Mouse (Mus musculus): ENCODE data around the gene Cul9. TPM values are rescaled to one million over a fixed set of nuclear protein-coding genes. Genes with fewer than 3 reads are reported as not detected.

Cul9 gene
- 2.8 and 3.0 TPM in 2 replicates for polyA plus RNA-seq (2015; fragmentation: Nextera tagmentation; extraction: Ambion mirVana)

DNA sequence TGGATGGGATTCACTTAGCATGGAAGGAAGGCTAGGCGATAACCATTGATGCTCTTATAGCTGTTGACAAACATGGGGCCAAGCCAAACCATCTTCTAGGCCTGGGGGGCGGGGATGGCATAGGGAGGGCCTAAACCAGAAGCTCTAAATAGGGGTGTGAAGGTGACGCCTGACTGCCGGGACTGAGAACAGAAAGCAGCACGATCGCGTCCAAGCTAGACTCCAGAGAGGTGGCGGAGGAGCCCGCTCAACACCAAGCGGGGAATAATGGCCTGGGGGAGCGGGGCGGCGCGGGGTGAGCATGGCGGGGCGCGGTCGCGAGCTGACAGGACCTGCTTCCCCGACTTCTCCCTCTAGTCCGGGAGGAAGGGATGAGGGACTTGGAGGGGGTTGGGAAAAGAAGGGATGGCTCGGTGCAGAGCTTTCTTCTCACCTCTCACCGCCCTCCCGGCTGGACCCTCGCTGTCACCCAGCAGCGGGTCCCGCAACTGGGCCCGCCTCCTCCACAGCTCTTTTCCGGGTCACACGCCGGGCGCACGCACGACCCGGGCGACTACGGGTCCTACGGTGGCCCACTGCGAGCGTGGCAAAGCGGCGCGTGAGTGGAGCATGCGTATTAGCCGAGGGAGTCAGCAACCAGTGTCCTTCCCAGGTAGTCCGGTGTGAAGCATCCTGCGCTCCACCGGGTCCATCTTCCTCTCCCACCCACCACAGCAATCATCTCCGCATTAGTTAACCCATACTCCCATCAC, at the start of gene Cul9:
Gene Cul9 (minus strand): TSS at position 576 of the 752 bp plus-strand sequence.
- Histone ChIP-seq H3K4me2 (ENCODE audit: low read depth, low read length) (peak within 1 kb of the TSS; percentile 93), H3K4me1 (ENCODE audit: control insufficient read depth, insufficient read depth, low read length) (peaks cover 14% of the 10 kb centered on the region), H3K27me3 (replicated peaks; ENCODE audit: control insufficient read depth, insufficient read depth, low read length) (no peaks in the 10 kb centered on the region), H3K9ac (ENCODE audit: low read depth, low read length) (peak within 1 kb of the TSS; percentile 76), H3K36me3 (ENCODE audit: control insufficient read depth, insufficient read depth, low read length) (peaks cover 13% of the 10 kb centered on the region), H3K27ac (ENCODE audit: low read length) (no peak within 1 kb of the TSS), H3K4me3 (ENCODE audit: low read length) (peak within 1 kb of the TSS; percentile 63), H3K9me3 (ENCODE audit: control insufficient read depth, low read length) (no peaks in the 10 kb centered on the region)
- peak; percentile 63 for ATAC-seq
- 5% methylated on average over 49 of the region's 49 CpGs for WGBS

DNA sequence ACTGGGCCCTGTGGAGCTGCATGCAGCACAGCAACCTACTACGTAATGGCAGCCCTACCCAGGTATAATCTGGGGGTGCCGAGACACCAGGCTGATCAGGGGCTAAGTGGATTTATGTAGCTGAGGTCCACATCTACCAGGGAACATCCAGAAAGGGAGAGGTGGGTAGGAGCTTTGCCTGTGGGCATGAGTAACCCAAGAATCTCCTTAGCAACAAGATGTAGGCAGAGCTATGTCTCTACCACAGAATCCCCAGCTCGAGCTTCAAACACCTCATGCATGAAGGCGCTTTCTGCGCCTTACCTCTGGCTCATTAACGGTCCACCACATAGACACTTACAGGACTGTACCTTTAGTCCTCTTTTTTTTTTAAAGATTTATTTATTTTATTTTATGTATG, 49.1 kb upstream of the Cul9 start:
- Histone ChIP-seq H3K4me2 (ENCODE audit: low read depth, low read length) (no peak overlapping the region), H3K9me3 (ENCODE audit: control insufficient read depth, low read length) (no peaks in the 10 kb centered on the region), H3K27ac (ENCODE audit: low read length) (0 out of 2 replicates have a peak overlapping the region, but pooled peaks have one; percentile 65), H3K27me3 (replicated peaks; ENCODE audit: control insufficient read depth, insufficient read depth, low read length) (no peaks in the 10 kb centered on the region), H3K9ac (ENCODE audit: low read depth, low read length) (0 out of 2 replicates have a peak overlapping the region, but pooled peaks have one; percentile 10), H3K36me3 (ENCODE audit: control insufficient read depth, insufficient read depth, low read length) (peaks cover 3% of the 10 kb centered on the region; the same call in 1 of the 2 replicates), H3K4me3 (ENCODE audit: low read length) (no peak overlapping the region), H3K4me1 (ENCODE audit: control insufficient read depth, insufficient read depth, low read length) (peaks cover 19% of the 10 kb centered on the region; the same call in 1 of the 2 replicates)
- no peak for ATAC-seq
- WGBS: 81% methylated on average over 6 of the region's 6 CpGs

DNA sequence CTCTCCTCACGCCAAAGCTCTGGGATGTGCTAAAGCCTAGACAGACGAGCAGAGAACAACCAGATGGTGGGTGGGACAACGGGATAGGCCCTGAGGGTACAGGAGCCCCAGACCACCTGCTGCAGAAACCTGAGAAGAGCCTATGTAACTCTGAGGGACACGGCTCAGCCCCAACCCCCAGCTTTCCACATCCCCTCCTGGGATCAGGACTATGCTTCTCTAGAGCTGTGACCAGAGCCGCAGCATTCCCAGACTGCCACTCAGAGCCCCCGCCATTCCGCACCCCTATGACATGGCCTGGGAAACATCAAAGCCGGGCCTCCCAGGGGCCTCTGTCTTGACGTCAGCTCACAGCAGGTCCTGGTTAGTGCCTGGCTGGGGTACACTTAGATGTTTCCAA, 48.4 kb upstream of the Cul9 start:
- ATAC-seq: peak; percentile 53
- Histone ChIP-seq H3K27me3 (replicated peaks; ENCODE audit: control insufficient read depth, insufficient read depth, low read length) (no peaks in the 10 kb centered on the region), H3K27ac (ENCODE audit: low read length) (peak overlapping the region; percentile 65), H3K4me3 (ENCODE audit: low read length) (no peak overlapping the region), H3K9ac (ENCODE audit: low read depth, low read length) (peak overlapping the region; percentile 10; the same call in 1 of the 2 replicates), H3K36me3 (ENCODE audit: control insufficient read depth, insufficient read depth, low read length) (peaks cover 8% of the 10 kb centered on the region), H3K4me1 (ENCODE audit: control insufficient read depth, insufficient read depth, low read length) (peaks cover 20% of the 10 kb centered on the region; the same call in 1 of the 2 replicates), H3K9me3 (ENCODE audit: control insufficient read depth, low read length) (no peaks in the 10 kb centered on the region), H3K4me2 (ENCODE audit: low read depth, low read length) (no peak overlapping the region)
- 39% methylated on average over 9 of the region's 9 CpGs for WGBS

DNA sequence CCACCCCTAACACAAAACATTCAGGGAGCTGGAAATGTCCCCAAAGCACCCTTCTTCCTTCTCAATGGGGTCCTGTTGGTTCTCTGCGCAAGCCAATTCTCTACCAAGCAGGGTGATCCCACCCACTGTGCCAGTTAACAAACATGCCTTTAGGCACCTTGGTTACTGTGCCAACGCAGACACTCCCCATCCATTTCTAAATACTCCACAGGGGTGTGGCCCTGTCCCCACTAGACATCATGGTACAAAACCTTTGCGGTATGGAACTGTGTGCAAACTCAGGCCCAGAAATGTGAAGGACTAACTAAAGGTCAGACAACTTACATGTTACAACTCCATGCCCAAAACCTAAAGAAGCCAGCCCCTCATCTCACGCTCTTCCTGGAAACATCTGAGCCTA, 46.9 kb upstream of the Cul9 start:
- peaks cover 11% of the 10 kb centered on the region for H3K36me3 ChIP-seq (ENCODE audit: control insufficient read depth, insufficient read depth, low read length)
- H3K4me3 ChIP-seq (ENCODE audit: low read length): no peak overlapping the region
- peaks cover 20% of the 10 kb centered on the region; the same call in 1 of the 2 replicates for H3K4me1 ChIP-seq (ENCODE audit: control insufficient read depth, insufficient read depth, low read length)
- no peak overlapping the region for H3K9ac ChIP-seq (ENCODE audit: low read depth, low read length)
- no peak overlapping the region for H3K27ac ChIP-seq (ENCODE audit: low read length)
- no peak overlapping the region for H3K4me2 ChIP-seq (ENCODE audit: low read depth, low read length)
- no peaks in the 10 kb centered on the region for H3K27me3 ChIP-seq (replicated peaks; ENCODE audit: control insufficient read depth, insufficient read depth, low read length)
- 86% methylated on average over 4 of the region's 4 CpGs for WGBS
- H3K9me3 ChIP-seq (ENCODE audit: control insufficient read depth, low read length): no peaks in the 10 kb centered on the region
- ATAC-seq: no peak

DNA sequence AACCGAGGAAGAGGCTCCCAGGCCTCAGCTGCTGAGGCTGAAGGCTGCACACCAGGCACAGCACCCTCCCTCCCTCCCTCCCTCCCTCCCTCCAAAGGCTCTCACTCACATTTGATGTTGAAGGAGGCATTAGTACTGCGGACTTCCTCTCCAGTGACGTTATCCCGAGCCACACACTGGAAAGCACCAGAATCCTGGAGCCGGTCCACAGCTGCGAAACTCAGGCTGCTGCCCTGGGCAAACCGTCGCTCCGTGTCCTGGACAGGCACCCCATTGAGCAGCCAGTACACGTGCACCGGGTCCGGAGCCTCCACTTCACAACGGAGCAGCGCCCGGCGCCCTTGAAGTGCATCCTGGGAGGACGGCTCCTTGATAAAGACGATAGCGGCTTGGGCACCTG, 45.2 kb upstream of the Cul9 start:
- WGBS: 82% methylated on average over 19 of the region's 19 CpGs
- H3K4me2 ChIP-seq (ENCODE audit: low read depth, low read length): no peak overlapping the region
- 0 out of 2 replicates have a peak, but pooled peaks have one; percentile 19 for ATAC-seq
- peaks cover 20% of the 10 kb centered on the region; the same call in 1 of the 2 replicates for H3K4me1 ChIP-seq (ENCODE audit: control insufficient read depth, insufficient read depth, low read length)
- H3K27ac ChIP-seq (ENCODE audit: low read length): no peak overlapping the region
- peaks cover 11% of the 10 kb centered on the region for H3K36me3 ChIP-seq (ENCODE audit: control insufficient read depth, insufficient read depth, low read length)
- H3K9me3 ChIP-seq (ENCODE audit: control insufficient read depth, low read length): no peaks in the 10 kb centered on the region
- no peak overlapping the region for H3K9ac ChIP-seq (ENCODE audit: low read depth, low read length)
- no peaks in the 10 kb centered on the region for H3K27me3 ChIP-seq (replicated peaks; ENCODE audit: control insufficient read depth, insufficient read depth, low read length)
- H3K4me3 ChIP-seq (ENCODE audit: low read length): no peak overlapping the region

DNA sequence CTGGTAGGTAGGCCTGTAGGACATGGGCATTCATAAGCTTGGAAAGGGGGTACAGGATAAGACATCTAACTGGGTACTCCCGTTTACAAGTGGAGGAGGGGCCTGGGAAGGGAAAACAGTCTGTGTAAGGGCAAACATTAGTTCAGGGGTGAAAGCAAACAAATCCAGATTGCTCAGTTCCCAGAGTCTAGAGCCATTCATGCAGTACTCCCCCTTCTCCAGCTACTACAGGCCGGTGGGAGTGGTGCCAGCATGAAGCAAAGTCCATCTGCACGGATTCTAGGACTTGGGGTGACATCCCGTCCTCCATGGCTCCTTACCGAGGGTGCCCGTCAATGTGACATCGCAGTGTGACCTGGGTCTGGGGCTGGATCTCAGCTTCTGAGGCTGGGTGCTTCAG, 44.3 kb upstream of the Cul9 start:
- no peaks in the 10 kb centered on the region for H3K9me3 ChIP-seq (ENCODE audit: control insufficient read depth, low read length)
- peaks cover 15% of the 10 kb centered on the region for H3K36me3 ChIP-seq (ENCODE audit: control insufficient read depth, insufficient read depth, low read length)
- H3K27ac ChIP-seq (ENCODE audit: low read length): no peak overlapping the region
- no peaks in the 10 kb centered on the region for H3K27me3 ChIP-seq (replicated peaks; ENCODE audit: control insufficient read depth, insufficient read depth, low read length)
- H3K9ac ChIP-seq (ENCODE audit: low read depth, low read length): no peak overlapping the region; the same call in 1 of the 2 replicates
- no peak overlapping the region for H3K4me3 ChIP-seq (ENCODE audit: low read length)
- peaks cover 20% of the 10 kb centered on the region; the same call in 1 of the 2 replicates for H3K4me1 ChIP-seq (ENCODE audit: control insufficient read depth, insufficient read depth, low read length)
- no peak overlapping the region for H3K4me2 ChIP-seq (ENCODE audit: low read depth, low read length)
- peak; percentile 75 for ATAC-seq
- 61% methylated on average over 7 of the region's 7 CpGs for WGBS

DNA sequence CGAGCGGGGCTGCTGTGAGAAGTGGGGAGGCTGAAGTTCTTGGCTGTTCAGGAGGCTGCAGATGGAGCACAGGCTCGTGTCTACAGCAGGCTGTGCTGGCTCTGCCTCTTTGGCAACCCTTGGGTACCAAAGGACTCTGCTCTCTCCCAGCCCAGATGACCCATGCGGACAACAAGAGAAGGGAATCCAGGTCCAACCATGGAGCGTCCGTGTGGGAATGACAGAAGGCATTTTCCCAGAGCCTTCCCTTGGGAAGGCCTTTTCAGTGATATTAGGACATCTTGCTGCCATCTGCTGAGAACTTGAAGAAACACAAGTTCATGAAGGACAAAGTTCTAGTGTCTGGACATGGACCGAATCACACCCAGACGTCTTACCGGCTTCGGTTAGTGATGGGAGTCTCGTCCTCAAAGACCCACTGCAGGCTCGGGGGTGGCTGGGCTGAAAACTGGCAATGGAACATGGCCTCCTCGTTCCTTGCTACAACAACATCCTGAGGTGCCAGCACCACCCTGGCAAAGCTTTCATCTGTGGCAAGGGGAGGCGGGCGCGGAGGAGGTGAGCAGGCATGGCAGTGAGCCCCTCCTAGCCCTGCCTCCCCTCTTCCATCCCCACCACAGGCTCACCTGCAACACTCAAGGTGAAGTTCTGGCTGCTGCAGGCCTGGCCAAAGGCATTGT, 43.6 kb upstream of the Cul9 start:
- peak; percentile 41; the same call in 1 of the 2 replicates for ATAC-seq
- H3K27ac ChIP-seq (ENCODE audit: low read length): no peak overlapping the region
- H3K4me1 ChIP-seq (ENCODE audit: control insufficient read depth, insufficient read depth, low read length): peaks cover 15% of the 10 kb centered on the region; the same call in 1 of the 2 replicates
- H3K9ac ChIP-seq (ENCODE audit: low read depth, low read length): no peak overlapping the region
- no peak overlapping the region for H3K4me3 ChIP-seq (ENCODE audit: low read length)
- WGBS: 86% methylated on average over 16 of the region's 16 CpGs
- peaks cover 15% of the 10 kb centered on the region for H3K36me3 ChIP-seq (ENCODE audit: control insufficient read depth, insufficient read depth, low read length)
- no peaks in the 10 kb centered on the region for H3K9me3 ChIP-seq (ENCODE audit: control insufficient read depth, low read length)
- no peak overlapping the region for H3K4me2 ChIP-seq (ENCODE audit: low read depth, low read length)
- H3K27me3 ChIP-seq (replicated peaks; ENCODE audit: control insufficient read depth, insufficient read depth, low read length): no peaks in the 10 kb centered on the region

DNA sequence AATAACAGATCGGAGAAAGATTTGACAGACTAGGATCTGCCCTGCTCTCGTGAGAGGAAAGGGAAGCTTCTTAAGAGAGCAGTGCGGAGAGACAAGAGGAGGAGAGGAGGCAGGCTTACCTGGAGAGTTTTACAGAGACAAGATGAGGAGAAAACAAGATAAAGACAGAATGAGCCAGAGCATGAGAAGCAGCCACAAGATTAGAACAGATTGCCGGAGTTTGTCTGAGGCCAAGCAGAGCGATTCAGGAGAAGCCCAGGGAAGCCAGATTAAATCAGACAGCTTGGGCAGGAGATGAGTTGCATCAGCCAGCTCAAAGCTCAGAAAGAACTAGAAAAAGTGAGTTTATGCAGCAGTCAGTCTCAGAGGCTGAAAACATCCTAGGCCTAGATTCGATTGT, 42.7 kb upstream of the Cul9 start:
- Histone ChIP-seq H3K36me3 (ENCODE audit: control insufficient read depth, insufficient read depth, low read length) (peaks cover 15% of the 10 kb centered on the region), H3K9me3 (ENCODE audit: control insufficient read depth, low read length) (no peaks in the 10 kb centered on the region), H3K4me3 (ENCODE audit: low read length) (no peak overlapping the region), H3K4me2 (ENCODE audit: low read depth, low read length) (no peak overlapping the region), H3K4me1 (ENCODE audit: control insufficient read depth, insufficient read depth, low read length) (peaks cover 11% of the 10 kb centered on the region; the same call in 1 of the 2 replicates), H3K9ac (ENCODE audit: low read depth, low read length) (no peak overlapping the region), H3K27me3 (replicated peaks; ENCODE audit: control insufficient read depth, insufficient read depth, low read length) (no peaks in the 10 kb centered on the region), H3K27ac (ENCODE audit: low read length) (no peak overlapping the region)
- 91% methylated on average over 6 of the region's 6 CpGs for WGBS
- ATAC-seq: no peak

DNA sequence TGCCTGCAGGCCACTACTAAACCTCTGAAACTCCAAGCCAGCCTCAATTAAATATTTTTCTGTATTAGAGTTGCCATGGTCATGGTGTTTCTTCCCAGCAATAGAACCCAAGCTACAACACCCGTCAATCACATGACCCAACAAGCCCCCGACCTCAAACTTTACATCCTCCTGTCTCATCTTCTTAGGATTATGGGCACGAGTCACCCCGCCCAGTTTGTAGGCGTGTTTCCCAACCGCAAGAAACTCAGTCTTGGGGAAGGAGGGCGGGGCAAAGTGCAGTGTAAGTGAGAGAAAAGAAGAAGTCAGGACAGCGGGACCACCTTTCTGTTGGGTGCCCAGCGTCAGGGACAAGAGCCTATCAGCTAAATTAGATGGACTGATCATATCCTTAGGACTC, 42.0 kb upstream of the Cul9 start:
- H3K36me3 ChIP-seq (ENCODE audit: control insufficient read depth, insufficient read depth, low read length): peaks cover 15% of the 10 kb centered on the region
- no peak overlapping the region for H3K4me2 ChIP-seq (ENCODE audit: low read depth, low read length)

More for the DNA sequence above, 42.0 kb upstream of the Cul9 start:
- no peak for ATAC-seq
- H3K4me3 ChIP-seq (ENCODE audit: low read length): no peak overlapping the region
- WGBS: 67% methylated on average over 9 of the region's 9 CpGs
- H3K9me3 ChIP-seq (ENCODE audit: control insufficient read depth, low read length): no peaks in the 10 kb centered on the region
- H3K4me1 ChIP-seq (ENCODE audit: control insufficient read depth, insufficient read depth, low read length): peaks cover 8% of the 10 kb centered on the region; the same call in 1 of the 2 replicates
- H3K27me3 ChIP-seq (replicated peaks; ENCODE audit: control insufficient read depth, insufficient read depth, low read length): no peaks in the 10 kb centered on the region
- no peak overlapping the region for H3K9ac ChIP-seq (ENCODE audit: low read depth, low read length)
- H3K27ac ChIP-seq (ENCODE audit: low read length): no peak overlapping the region
